Mouse (Mus musculus): ENCODE measurements at regions not wholly inside any gene's neighbourhood (a gene's known extent, or its start where the extent isn't known, plus 50 kb on each side); places are given as distances from the start of the nearest gene placed in this dataset.

- DNase-seq (ENCODE audit: low read depth), result no peak
Observed at GRCm38 (mm10) chr7:113621316-113621715, 107.7 kb downstream of the Far1 start.

- DNase-seq (ENCODE audit: low read depth), result no peak
Observed at GRCm38 (mm10) chr7:113621898-113622510, 108.4 kb downstream of the Far1 start.

- no peak for DNase-seq (ENCODE audit: low read depth)
Observed at GRCm38 (mm10) chr7:113623296-113623695, 109.7 kb downstream of the Far1 start.

- DNase-seq (ENCODE audit: low read depth), result no peak
Observed at GRCm38 (mm10) chr7:113623962-113624361, 110.3 kb downstream of the Far1 start.

GRCm38 (mm10) chr7:113626734-113627133, 113.1 kb downstream of the Far1 start:
- DNase-seq (ENCODE audit: low read depth), result no peak

GRCm38 (mm10) chr7:113637011-113637600, 123.5 kb downstream of the Far1 start:
- DNase-seq (ENCODE audit: low read depth), result no peak

GRCm38 (mm10) chr7:113638098-113638497, 124.5 kb downstream of the Far1 start:
- DNase-seq (ENCODE audit: low read depth), result no peak

- DNase-seq (ENCODE audit: low read depth), result no peak
Observed at GRCm38 (mm10) chr7:113642540-113642939, 123.3 kb upstream of the Spon1 start.

GRCm38 (mm10) chr7:113650631-113651030, 115.2 kb upstream of the Spon1 start:
- no peak for DNase-seq (ENCODE audit: low read depth)

GRCm38 (mm10) chr7:113651696-113652095, 114.1 kb upstream of the Spon1 start:
- no peak for DNase-seq (ENCODE audit: low read depth)

- DNase-seq (ENCODE audit: low read depth), result peak; percentile 13
Observed at GRCm38 (mm10) chr7:113653130-113653529, 112.7 kb upstream of the Spon1 start.

GRCm38 (mm10) chr7:113655336-113655735, 110.5 kb upstream of the Spon1 start:
- no peak for DNase-seq (ENCODE audit: low read depth)

- DNase-seq (ENCODE audit: low read depth), result no peak
Observed at GRCm38 (mm10) chr7:113672779-113673595, 92.8 kb upstream of the Spon1 start.

GRCm38 (mm10) chr7:113673596-113673956, 92.2 kb upstream of the Spon1 start:
- DNase-seq (ENCODE audit: low read depth), result no peak

- DNase-seq (ENCODE audit: low read depth), result no peak
Observed at GRCm38 (mm10) chr7:113682271-113682670, 83.5 kb upstream of the Spon1 start.

- DNase-seq (ENCODE audit: low read depth), result no peak
Observed at GRCm38 (mm10) chr7:113685349-113685748, 80.4 kb upstream of the Spon1 start.

GRCm38 (mm10) chr7:113686527-113686926, 79.3 kb upstream of the Spon1 start:
- no peak for DNase-seq (ENCODE audit: low read depth)

GRCm38 (mm10) chr7:113687566-113687965, 78.2 kb upstream of the Spon1 start:
- no peak for DNase-seq (ENCODE audit: low read depth)

- no peak for DNase-seq (ENCODE audit: low read depth)
Observed at GRCm38 (mm10) chr7:113688231-113688669, 77.5 kb upstream of the Spon1 start.

GRCm38 (mm10) chr7:113688717-113689116, 77.1 kb upstream of the Spon1 start:
- DNase-seq (ENCODE audit: low read depth), result peak; percentile 5

GRCm38 (mm10) chr7:113689131-113689530, 76.7 kb upstream of the Spon1 start:
- no peak for DNase-seq (ENCODE audit: low read depth)

- no peak for DNase-seq (ENCODE audit: low read depth)
Observed at GRCm38 (mm10) chr7:113691756-113692155, 74.0 kb upstream of the Spon1 start.

- DNase-seq (ENCODE audit: low read depth), result no peak
Observed at GRCm38 (mm10) chr7:113693526-113693925, 72.3 kb upstream of the Spon1 start.

All from c-Kit-positive CD71-negative TER-119-negative erythroid progenitor cells, embryonic 14.5 days (primary cell).